14 mouse cellular contexts compared by ENCODE assay signal in the genomic region with DNA sequence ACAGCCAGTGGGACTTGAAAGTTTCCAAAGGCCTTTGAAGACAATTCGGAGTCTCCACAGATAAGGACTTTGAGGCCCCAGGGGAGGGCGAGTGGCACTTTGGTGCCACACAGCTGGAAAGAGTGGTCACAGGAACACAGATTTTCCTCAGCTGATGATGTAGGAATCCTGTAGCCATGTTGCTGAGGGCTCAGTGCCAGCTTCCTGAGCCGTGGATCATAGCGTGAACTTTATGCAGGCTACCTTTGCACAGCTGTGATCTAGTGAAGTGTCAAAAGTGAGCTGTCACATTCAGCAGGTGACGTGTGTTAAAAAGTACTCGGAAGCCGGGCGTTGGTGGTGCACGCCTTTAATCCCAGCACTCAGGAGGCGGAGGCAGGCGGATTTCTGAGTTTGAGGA. TPM values are rescaled to one million over a fixed set of nuclear protein-coding genes. Genes with fewer than 3 reads are reported as not detected.
DNase-seq lines count a peak whose midpoint lies in the region; ATAC-seq and TF ChIP-seq lines count a peak whose summit lies in the region.
"Had no signal": no experiment of that assay in that cellular context is flagged by ENCODE, and none has a peak within 500 bp of the region (broad histone marks: within the 10 kb centered on the region; RNA-seq: fewer than 3 reads in every experiment).

No protein-coding gene starts in this region.

- ATAC-seq in heart, embryonic 12.5 days (ENCODE audit: insufficient number of reproducible peaks, low FRiP score), result no peak
- ATAC-seq: hindbrain, embryonic 16.5 days; midbrain, embryonic 15.5 days had no signal

- no peaks in the 10 kb centered on the region for H3K9me3 ChIP-seq in heart, embryonic 12.5 days (replicated peaks)
- H3K9me3 ChIP-seq: G1E; midbrain, embryonic 15.5 days had no signal

- H3K36me3 ChIP-seq in heart, embryonic 12.5 days, result peaks cover 28% of the 10 kb centered on the region
- H3K36me3 ChIP-seq: midbrain, embryonic 15.5 days had no signal

- no peak overlapping the region for H3K4me2 ChIP-seq in heart, embryonic 12.5 days
- H3K4me2 ChIP-seq: midbrain, embryonic 15.5 days had no signal

- no peak for DNase-seq in heart, adult 18-20 months
- no peak for DNase-seq in left cerebral cortex, adult 2 months (ENCODE audit: extremely low spot score in 1 of 2, low spot score in 2 of 2)
- DNase-seq in left cerebral cortex, postnatal 14 days (ENCODE audit: low spot score in 2 of 2), result no peak
- DNase-seq in kidney, postnatal 36 days, result peak; percentile 50 to 75
- no peak for DNase-seq in right cerebral cortex, postnatal 36 days (ENCODE audit: low spot score in 2 of 2)
- DNase-seq: adrenal gland, adult 8-10 months; layer of hippocampus, postnatal 36 days; right cerebral cortex, postnatal 14 days; thymus, adult 18-20 months had no signal

- H3K9ac ChIP-seq in heart, embryonic 12.5 days, result peak overlapping the region; percentile 32; the same call in 1 of the 2 replicates
- H3K9ac ChIP-seq: midbrain, embryonic 15.5 days had no signal

- no peak overlapping the region for H3K4me3 ChIP-seq in heart, embryonic 12.5 days
- no peak overlapping the region for H3K4me3 ChIP-seq in left cerebral cortex, adult 2 months
- H3K4me3 ChIP-seq in brown adipose tissue, adult 24 weeks (ENCODE audit: insufficient read depth, low read depth, low read length), result no peak overlapping the region
- H3K4me3 ChIP-seq: midbrain, embryonic 15.5 days had no signal

- H3K4me1 ChIP-seq in heart, embryonic 12.5 days (replicated peaks), result peaks cover 82% of the 10 kb centered on the region
- peaks cover 67% of the 10 kb centered on the region for H3K4me1 ChIP-seq in brown adipose tissue, adult 24 weeks (ENCODE audit: control insufficient read depth, insufficient read depth, insufficient read length, low read length)
- H3K4me1 ChIP-seq: midbrain, embryonic 15.5 days had no signal

- 57% methylated on average over 11 of the region's 11 CpGs for WGBS in heart, embryonic 12.5 days

- peak overlapping the region; percentile 42; the same call in 1 of the 2 replicates for H3K27ac ChIP-seq in heart, embryonic 12.5 days (ENCODE audit: poor library complexity, severe bottlenecking)
- H3K27ac ChIP-seq in left cerebral cortex, adult 2 months, result peak overlapping the region; percentile 80
- H3K27ac ChIP-seq in brown adipose tissue, adult 24 weeks (replicated peaks; ENCODE audit: low read depth, low read length), result peak overlapping the region; percentile 96
- H3K27ac ChIP-seq: midbrain, embryonic 15.5 days had no signal

- no peaks in the 10 kb centered on the region for H3K27me3 ChIP-seq in heart, embryonic 12.5 days (replicated peaks)
- H3K27me3 ChIP-seq: midbrain, embryonic 15.5 days had no signal

- no peak for TF ChIP-seq CTCF in left cerebral cortex, adult 2 months (IDR thresholded peaks at IDR 0.05)

- intact Hi-C loops in left cerebral cortex, adult 2 months (cut with DNase I), result loop anchor here (5.0 kb wide), 2 partner anchors 55 to 70 kb away; no protein-coding TSS in a partner anchor
- intact Hi-C loops in left cerebral cortex, postnatal 14 days (cut with DNase I), result no loop called here

RNA-seq across cellular contexts. Expression of a gene that starts 15.4 kb away (rescaled TPM):
- 36.2 and 38.7 TPM in 2 replicates for polyA plus RNA-seq in heart, embryonic 12.5 days (2016; fragmentation: Nextera tagmentation; extraction: Ambion mirVana)
- 10 to 100 TPM; 50.3 to 57.1 TPM for total RNA-seq in heart, adult 18-20 months (2021)
- 10 to 100 TPM; 58.0 to 65.6 TPM for total RNA-seq in left cerebral cortex, adult 2 months (2021)
- total RNA-seq in left cerebral cortex, postnatal 14 days (2021), result 10 to 100 TPM; 28.4 to 33.2 TPM
- 44.4 and 326 TPM in 2 replicates for polyA plus RNA-seq in brown adipose tissue, adult 24 weeks (2012; ENCODE audit: insufficient read depth, insufficient read length, missing spikeins)

RNA-seq across cellular contexts. Expression of a gene that starts 16.0 kb away (rescaled TPM):
- polyA plus RNA-seq in heart, embryonic 12.5 days (2016; fragmentation: Nextera tagmentation; extraction: Ambion mirVana), result 115 and 121 TPM in 2 replicates
- 10 to 100 TPM; 50.4 to 56.6 TPM for total RNA-seq in heart, adult 18-20 months (2021)
- total RNA-seq in left cerebral cortex, adult 2 months (2021), result 100 to 1,000 TPM; 144 to 149 TPM
- total RNA-seq in left cerebral cortex, postnatal 14 days (2021), result 100 to 1,000 TPM; 180 to 195 TPM
- 124 and 179 TPM in 2 replicates for polyA plus RNA-seq in brown adipose tissue, adult 24 weeks (2012; ENCODE audit: insufficient read depth, insufficient read length, missing spikeins)

Comparison
In these comparisons a context has a peak if more than half of its experiments do, and no peak if none do; other contexts are left out.
1. H3K27ac ChIP-seq: peak in every context shown above with its lines; median percentile 96 in brown adipose tissue, adult 24 weeks; 80 in left cerebral cortex, adult 2 months; 42 in heart, embryonic 12.5 days.
2. DNase-seq: peak in kidney, postnatal 36 days (2 of 2); none in heart, adult 18-20 months (0 of 2), left cerebral cortex, adult 2 months (0 of 2), left cerebral cortex, postnatal 14 days (0 of 2) and right cerebral cortex, postnatal 36 days (0 of 2).